Mouse (Mus musculus) left cerebral cortex, postnatal 10 days (tissue): Measurements from ENCODE around the gene Rasgef1b. TPM values are rescaled to one million over a fixed set of nuclear protein-coding genes. Genes with fewer than 3 reads are reported as not detected.
A peak's percentile ranks its signal among the peaks of the same experiment; 100 is the strongest.

ENCODE experiments used
- DNase-seq, 2 experiments: peaks; one replicate each; pipeline ENCODE4 v3.0.0; 2021 to 2022; ENCODE audit warnings: low spot score in 2 of 2, mixed read lengths in 1 of 2; ENCODE audit errors: extremely low spot score in 1 of 2
- intact Hi-C: fragments of 180-260 bp; cut with DNase I; formaldehyde crosslinking; loops from one replicate; pipeline ENCODE4 v1.15.1; 2025
- total RNA-seq, 2 experiments: library from RNA; stranded (reverse); gene quantifications; 2 replicates each; pipeline ENCODE4 v1.2.3; 2021

Rasgef1b gene
- total RNA-seq, 2 experiments from 2014 or later, result 53.8 to 58.4 TPM

DNA sequence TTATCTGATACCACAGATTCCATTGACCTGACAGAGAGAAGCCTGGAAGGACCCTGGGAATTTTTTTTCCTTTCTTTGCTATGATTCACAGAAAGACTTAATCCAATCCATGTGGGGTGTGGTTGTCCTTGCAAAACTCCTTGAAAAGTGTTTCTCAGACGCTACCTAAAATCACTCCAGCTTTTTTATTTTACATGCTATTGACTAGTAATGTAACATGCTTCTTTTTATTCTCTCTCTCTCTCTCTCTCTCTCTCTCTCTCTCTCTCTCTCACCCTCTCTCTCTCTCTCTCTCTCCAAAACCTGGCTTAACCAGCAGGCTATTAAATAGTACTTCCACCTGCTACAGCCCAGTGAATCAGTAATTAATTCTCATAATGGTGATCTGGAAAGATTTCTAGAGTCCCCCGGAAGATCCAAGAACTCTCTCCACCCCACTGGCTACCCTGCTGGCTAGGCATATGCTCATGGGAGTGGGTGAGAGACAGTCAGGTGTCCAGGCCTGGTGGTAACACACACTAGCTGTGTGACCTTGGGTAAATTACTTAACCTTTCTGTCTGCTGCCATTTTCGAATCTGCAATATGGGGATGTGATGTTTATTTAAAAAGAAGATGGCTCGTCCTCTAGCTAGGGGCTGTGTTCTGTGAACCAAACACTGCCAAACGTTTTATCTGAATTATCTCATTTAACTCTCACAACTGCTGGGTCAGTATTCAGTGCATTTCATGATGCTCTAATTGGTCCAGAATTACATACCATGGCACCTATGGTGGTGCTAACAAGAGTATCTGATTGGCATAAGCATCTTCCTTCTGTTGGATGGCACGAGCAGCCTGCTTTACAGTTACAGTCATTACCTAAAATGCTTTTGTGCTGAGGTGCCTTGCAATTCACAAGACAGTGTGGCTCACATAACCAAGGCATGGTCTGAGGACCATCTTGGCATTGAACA, 248.5 kb downstream of the Rasgef1b start:
- intact Hi-C loops, result no loop called here
- no peak for DNase-seq

DNA sequence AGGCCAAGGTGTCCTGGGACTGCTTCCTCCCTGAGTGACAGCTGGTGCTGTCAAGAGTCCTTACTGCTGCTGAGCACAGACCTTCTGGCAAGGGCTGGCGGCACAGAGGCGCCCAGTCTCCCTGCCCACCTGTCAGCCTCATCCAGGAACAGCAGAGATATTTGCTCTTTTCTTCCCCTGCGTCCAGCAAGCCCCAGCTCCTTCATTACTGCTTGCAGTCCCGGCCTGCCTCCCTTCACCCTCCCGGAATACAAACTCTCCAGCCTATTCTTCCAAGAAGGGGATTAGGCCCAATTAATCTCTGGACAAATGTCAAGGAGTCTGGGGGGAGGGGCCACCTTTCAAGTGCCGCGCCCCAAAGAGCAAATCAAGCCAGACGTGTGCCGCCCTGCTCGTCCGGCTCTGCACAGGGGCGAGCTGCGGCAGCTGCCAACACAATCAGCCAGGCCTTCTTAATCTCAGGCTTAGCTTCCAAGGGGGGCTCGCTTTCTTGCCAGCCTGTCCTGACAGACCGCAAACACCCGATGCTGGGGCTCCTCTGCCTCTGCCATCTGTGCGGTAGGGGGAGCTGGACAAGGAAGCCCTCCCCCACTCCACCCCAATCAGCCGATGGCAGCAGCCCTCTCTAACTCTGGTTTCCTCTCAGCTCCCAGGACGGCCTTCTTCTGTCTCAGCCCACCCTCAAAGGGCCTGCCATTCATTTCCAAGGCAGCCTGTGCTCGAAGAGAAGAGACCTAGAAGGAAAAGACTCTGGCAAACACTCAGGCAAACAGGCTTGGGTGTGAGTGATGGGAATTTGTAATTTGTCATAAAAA, 249.4 kb downstream of the Rasgef1b start:
- intact Hi-C loops, result no loop called here
- peak; percentile 61 to 62 for DNase-seq

- DNase-seq, result no peak
- intact Hi-C loops, result no loop called here
Observed at GRCm38 (mm10) chr5:99478716-99479115, 250.1 kb downstream of the Rasgef1b start.

DNA sequence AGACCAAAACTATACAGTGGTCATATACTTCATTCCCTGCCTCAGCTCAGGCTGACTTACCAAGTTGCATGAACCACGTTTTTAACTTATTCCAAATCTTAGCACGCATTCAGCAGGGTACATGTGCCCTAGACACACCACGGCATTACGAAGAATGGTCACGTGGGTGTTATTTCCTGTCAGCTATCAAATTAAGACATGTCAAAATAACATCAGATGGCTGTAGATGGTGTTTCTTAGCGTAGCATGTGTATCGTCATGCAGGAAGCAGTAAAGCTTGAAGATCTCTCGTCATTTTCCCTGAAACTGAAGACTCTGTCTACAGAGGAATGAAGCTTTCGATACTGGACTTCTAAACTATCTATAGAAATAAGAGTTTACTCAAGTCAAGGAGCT, 251.4 kb downstream of the Rasgef1b start:
- no peak for DNase-seq
- intact Hi-C loops, result no loop called here

- DNase-seq, result no peak
- intact Hi-C loops, result no loop called here
Observed at GRCm38 (mm10) chr5:99476640-99477419, 252.0 kb downstream of the Rasgef1b start.

GRCm38 (mm10) chr5:99472607-99473335, 256.1 kb downstream of the Rasgef1b start:
- intact Hi-C loops, result no loop called here
- DNase-seq, result no peak

GRCm38 (mm10) chr5:99471790-99472189, 257.1 kb downstream of the Rasgef1b start:
- DNase-seq, result no peak
- intact Hi-C loops, result no loop called here

DNA sequence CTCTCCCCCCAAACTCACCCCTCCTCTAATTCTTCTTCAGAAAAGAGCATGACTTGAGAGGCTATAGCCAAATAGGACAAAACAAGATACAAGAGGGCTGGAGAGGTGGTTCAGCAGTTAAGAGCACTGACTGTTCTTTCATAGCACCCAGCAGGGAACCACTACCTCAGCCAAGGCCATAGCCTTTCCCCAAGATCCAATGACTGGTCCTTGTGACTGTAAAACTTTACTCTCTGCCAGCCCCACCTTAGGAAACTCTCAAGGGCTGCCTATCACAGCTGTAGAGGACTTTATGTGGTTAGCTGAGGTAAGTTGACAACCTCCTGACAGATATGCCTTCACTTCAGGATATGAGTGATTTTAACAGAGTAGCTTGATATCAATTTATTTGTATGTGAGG, 258.3 kb downstream of the Rasgef1b start:
- intact Hi-C loops, result no loop called here
- DNase-seq, result no peak

GRCm38 (mm10) chr5:99459007-99459406, 269.9 kb downstream of the Rasgef1b start:
- peak in 1 of 2 experiments; percentile 51 for DNase-seq
- intact Hi-C loops, result no loop called here

DNA sequence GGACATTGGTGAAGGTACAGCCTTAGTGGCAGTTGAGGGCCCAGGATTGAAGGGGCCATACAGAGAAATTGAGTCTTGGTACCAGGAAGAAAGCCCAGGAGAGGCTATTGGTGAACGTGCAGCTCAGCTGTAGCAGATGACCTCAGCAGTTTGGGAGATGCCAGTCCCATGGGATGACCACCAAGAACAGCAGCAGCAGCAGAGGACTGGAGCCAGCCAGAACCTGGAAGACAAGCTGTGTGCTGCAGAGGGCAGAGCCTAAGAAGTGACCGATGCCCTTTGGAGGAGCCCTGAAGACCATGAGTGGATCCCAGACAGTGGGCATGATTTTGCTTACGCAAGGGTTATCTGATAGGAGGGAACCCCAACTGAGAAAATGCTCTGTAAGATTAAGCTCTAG, 271.6 kb downstream of the Rasgef1b start:
- no peak for DNase-seq

DNA sequence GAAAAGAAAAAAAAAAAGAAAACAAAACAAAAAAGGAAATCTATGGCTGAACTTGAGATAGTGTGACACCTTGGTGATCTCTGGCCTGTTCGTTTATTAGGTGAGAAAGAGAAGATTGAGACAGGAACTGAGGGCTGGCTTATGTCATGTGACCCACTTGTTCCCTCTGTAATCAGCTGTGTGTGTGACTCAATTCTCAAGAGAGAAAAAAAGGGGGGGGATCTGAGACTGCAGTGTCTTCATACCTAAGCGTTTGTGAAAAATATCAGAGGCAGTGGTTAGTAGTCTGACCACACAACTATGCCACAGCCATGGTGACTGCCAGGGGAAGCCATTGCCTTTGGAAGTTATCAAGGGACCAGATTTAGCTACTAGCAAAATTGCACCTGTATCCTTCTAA, 276.9 kb downstream of the Rasgef1b start:
- intact Hi-C loops, result no loop called here
- no peak for DNase-seq

More for the DNA sequence above, 271.6 kb downstream of the Rasgef1b start:
- intact Hi-C loops, result no loop called here

DNA sequence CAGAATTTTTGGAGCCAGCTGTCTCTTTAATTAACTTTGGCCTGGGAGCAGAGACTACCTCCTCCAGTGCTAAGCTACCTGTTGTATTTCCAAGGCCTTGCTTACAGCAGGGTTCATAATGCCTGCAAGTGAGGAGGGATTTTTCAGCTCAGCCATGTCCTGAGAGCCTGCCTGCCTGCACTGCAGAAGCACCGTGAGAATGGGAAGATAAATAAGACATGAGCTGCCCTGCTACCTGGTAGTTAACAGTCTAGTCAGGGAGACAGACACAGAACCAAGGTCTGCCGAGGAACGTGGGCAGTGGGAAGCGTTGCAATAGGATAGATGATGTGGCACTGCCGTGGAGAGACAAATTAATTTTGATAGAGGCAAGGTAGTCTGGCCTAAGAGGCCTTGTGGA, 277.4 kb downstream of the Rasgef1b start:
- DNase-seq, result no peak
- intact Hi-C loops, result no loop called here

DNA sequence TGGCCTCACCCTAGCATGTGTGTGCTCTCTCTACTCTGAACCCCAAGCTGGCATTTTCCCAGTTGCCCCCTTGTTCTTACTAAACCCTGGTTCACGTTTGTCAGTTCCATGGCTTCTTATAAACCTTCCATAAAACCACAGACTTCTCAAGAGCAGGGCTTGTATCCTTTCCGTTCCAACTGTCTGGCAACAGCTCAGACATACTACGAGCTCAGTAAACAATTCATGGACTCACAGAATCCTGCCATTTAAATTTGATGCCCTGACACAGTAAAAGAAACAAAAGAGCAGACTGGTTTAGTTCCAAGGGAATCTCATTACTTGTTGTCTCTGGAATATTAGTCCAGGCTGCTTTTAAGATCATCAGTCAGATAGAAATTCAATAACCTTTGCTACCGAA, 277.9 kb downstream of the Rasgef1b start:
- intact Hi-C loops, result no loop called here
- no peak for DNase-seq

- DNase-seq, result no peak
- intact Hi-C loops, result no loop called here
Observed at GRCm38 (mm10) chr5:99450463-99450862, 278.4 kb downstream of the Rasgef1b start.

DNA sequence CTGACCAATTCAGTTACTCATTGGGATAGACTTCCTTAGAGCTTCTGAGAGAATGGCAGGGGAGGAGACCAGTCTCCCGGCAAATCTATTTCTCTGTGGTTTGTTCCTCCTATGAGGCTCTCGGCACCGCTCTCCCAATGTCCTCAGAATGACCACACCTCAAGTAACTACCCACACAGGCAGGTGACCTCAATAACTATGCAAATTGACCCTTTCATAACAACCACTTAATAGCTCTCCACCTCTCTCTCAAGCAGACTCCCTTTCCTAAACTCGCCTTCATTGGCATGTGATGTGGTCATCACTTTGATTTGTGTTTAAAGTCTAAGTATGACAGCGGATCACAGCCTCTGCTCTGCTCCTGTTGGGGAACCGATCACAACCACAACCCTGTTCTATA, 281.4 kb downstream of the Rasgef1b start:
- intact Hi-C loops, result loop anchor here (10.0 kb wide), 1 partner anchor 203 kb away; no protein-coding TSS in a partner anchor
- DNase-seq, result no peak

DNA sequence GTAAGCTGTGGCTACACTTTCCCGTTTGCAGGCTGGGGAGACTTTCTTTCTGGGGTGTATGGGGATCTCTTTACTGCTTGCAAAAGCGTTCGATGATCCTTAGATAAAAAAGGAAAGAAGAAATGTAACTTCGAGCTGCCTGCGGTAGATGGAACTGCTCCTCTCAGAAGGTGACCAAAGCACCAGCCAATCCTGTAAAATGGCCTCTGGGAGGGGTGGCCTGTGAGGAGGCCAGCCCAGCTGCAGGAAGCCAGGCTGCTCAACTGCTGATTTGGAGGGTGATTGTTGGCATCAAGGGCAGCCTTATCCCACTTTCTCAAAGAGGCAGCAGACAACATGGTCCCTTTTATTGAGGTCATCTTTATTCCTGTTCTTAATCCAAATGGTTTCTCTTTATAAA, 283.6 kb downstream of the Rasgef1b start:
- intact Hi-C loops, result loop anchor here (10.0 kb wide), 1 partner anchor 200 kb away; no protein-coding TSS in a partner anchor

GRCm38 (mm10) chr5:99444777-99445176, 284.1 kb downstream of the Rasgef1b start:
- no peak for DNase-seq
- intact Hi-C loops, result loop anchor here (10.0 kb wide), 1 partner anchor 200 kb away; no protein-coding TSS in a partner anchor

More for the DNA sequence above, 283.6 kb downstream of the Rasgef1b start:
- no peak for DNase-seq

DNA sequence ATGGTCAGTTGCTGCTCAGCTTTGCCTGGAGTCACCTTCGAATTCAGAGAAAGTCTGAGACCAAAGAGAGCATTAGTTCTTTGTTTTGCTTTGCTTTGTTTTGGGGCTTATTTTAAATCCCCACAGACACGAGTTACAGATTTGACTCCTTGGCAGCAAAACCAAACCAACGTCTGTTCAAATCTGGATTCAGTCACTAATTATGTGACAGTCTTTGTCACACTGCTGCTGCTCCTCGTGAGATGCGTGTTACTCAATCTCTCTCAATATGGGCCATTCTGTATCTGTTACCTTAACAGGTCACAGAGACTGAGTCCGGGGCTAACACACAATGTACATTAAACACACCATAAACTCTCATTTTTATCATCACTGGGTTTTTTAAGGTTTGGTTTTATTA, 288.8 kb downstream of the Rasgef1b start:
- intact Hi-C loops, result loop anchor here (10.0 kb wide), 1 partner anchor 195 kb away; no protein-coding TSS in a partner anchor

More for the DNA sequence above, 288.8 kb downstream of the Rasgef1b start:
- DNase-seq, result no peak
